Mouse (Mus musculus) naive thymus-derived CD4-positive, alpha-beta T cell, adult 2 months (primary cell): ENCODE measurements at regions not wholly inside any gene's neighbourhood (a gene's known extent, or its start where the extent isn't known, plus 50 kb on each side); places are given as distances from the start of the nearest gene placed in this dataset.

Source experiments
- DNase-seq: peaks from one replicate; pipeline ENCODE4 v3.0.0-alpha.2; 2011; ENCODE audit warnings: low read depth

DNA sequence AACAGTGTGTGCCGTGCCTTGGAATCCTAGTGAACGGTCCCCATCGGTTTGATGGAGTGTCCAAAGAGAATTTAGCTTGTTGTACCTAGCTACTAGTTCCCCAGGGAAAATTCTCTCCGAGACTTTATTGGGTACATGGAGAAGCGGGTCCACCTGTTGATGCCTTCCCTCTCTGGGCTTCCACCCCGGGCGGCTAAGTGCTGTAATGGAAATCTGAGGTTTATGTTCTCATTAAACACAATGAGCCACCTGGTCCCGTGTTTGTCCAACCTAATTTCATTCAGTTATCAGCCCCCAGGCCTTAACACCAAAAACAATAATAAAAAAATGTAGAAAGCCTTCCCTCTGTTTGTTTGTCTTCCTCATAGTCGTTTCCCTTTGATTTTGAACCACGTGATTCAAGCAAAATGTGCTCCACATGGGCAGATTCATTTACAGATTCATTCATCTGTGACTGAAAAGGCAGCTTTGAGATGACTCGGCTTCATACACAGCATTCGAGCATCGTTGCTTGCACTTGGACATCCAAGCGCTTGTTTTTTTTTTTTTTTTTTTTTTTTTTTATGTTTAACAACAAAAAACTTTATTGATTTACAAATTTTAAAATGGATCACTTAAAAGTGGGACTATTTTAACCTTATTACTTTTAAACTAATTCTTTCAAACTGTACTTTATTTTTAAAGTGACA lies 84.5 kb upstream of the Smim23 start:
- no peak for DNase-seq

DNA sequence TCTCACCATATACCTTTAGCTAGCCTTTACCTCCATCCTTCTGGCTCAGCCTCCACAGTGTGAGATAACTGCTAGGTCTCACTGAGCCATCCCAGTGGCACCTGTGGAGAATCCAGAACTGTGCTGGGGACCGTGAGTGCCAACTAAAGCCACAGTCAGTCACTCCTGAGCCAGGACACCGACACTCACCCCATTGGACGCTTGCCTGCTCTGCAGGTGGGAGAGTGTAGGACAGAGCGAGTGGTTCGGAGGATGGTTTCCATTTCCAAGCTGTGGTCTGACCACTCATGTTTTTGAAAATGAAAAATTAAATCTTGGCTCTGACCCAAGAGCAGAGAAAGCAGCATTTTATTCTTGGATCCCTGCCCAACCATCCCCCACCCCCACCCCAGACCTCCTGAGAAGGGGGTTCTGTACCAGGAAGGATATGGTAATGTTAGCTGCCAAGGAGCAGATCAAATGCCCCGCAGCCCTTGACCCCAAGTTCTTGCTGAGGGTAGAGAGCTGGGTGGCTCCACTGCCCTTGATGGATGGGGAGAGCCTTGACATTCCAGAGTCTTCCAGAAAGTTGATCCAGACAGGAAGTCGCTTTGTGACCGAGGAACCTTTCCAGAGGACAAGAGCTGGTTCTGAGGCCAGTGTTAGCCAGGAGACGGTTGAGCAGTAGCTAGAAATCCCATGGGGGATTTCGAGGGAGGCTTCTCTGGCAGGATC lies 83.3 kb upstream of the Smim23 start:
- no peak for DNase-seq

DNA sequence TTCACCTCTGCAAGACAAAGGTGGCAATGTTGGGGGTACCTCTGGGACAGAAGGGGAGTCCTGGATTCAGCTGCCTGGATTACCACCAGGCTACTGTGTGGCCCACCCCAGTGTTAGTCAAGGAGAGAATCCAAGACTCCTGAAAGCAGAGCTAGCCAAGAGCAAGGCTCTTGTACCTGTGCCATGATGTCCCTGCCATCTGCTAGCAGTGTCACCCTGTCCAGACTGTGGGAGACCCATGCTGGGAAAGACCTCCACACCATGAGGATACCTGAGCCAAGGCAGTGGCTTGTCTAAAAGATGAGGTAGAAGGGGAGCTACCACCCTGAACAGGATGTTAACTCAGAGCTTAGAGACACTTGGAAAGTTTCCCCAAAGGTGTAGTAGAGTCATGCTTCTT lies 79.6 kb upstream of the Smim23 start:
- no peak for DNase-seq

DNA sequence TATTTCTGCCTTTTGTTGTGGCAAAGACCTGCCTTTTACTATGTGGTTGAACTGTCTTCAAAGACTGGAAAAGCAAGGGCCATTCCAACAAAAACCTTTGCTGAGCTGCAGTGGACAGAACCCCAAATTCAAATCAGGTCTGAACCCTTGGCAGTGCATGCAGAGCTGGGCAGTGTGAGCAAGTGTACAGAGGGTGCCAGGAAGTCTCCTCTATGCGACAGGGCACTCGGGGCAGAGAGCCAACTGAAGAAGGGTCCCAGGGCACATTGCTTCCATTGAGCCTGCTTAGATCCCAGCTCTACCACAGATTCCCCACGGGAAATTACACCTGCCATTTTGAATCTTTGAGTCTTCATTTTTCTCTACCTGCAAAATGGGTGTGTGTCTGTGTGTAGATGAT lies 79.0 kb upstream of the Smim23 start:
- DNase-seq = no peak

DNA sequence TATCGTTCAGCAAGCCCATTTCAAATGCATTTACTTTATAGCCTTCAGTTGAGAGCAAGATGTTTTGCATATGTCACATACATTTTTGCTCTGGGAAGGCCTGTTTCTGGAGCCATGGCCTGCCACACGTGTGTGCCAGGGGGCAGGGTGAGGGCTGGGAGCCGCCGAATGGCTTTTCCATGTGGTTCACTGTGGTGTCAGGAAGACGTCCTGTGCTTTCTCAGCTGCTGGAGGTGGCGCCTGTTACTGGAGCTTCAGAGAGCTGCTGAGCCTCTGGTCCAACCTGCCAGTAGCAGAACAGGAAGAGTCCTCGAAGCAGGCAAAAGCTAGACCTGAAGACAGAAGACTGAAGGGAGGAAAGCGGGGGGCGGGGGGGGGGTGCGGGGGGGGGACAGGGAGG lies 78.5 kb upstream of the Smim23 start:
- DNase-seq = no peak

DNA sequence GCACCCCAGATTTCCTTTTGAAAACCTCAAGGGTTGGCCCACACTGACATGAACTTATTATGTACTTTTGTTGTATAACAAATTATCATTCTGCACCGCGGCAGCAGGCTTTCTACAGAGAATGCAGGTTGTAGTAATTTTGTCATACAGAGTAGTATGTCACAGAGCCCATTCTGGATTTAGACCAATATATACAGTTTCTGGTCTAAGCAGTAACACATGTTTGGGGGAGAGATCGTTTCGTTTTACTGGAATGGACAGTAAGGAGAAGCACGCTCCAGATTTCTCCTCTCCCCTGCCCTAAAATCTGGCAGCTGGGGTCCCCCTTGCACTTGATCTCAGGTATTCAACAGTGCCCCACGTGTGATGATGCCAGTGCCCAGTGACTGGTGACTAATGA lies 76.0 kb upstream of the Smim23 start:
- no peak for DNase-seq

DNA sequence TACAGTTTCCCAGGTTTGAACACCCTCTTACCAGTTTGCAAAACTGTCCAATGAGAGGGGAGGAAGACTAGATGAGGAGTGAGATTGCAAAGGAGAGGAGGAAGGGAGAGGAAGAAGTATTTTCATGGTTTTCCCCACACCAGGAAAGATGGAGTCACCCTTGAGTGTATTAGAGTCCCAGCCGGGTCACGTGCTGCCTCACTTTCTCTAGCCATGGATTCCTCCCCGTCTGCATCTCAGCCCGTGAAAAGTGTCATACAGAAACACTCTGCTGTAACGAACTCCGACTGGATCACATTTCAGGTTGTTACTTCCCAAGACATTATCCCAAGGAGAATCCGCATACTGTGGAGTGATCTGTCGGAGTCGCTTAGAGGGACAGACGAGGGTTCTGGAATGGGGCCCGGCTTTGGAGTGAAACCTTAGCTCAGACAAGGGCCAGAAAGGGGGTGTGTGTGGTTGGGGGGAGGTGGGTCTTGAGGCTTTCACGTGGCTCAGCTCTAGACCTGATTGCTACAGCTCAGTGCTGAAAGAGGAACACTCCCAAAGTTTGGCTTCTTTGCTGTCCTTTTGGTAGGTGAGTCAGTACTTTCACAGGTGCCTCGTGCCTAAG lies 75.3 kb upstream of the Smim23 start:
- no peak for DNase-seq

DNA sequence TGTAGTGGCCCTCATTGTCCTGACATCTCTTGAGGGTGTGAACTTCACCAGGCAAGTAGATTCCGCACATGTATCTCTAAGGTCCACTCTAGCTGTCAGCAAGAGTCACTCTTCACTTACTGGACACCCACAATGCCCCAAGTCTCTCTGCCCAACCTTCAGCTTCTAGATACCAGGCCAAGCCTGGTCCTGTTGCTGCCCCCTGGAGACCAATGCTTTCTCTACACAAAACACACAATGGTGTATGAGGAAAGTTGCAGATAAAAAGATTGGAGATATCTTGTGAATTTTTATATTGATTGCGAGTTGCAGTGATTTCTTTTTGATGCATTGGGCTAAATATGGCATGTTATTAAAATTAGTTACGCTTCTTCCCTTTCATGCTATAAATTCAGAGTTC lies 71.0 kb upstream of the Smim23 start:
- DNase-seq = no peak

DNA sequence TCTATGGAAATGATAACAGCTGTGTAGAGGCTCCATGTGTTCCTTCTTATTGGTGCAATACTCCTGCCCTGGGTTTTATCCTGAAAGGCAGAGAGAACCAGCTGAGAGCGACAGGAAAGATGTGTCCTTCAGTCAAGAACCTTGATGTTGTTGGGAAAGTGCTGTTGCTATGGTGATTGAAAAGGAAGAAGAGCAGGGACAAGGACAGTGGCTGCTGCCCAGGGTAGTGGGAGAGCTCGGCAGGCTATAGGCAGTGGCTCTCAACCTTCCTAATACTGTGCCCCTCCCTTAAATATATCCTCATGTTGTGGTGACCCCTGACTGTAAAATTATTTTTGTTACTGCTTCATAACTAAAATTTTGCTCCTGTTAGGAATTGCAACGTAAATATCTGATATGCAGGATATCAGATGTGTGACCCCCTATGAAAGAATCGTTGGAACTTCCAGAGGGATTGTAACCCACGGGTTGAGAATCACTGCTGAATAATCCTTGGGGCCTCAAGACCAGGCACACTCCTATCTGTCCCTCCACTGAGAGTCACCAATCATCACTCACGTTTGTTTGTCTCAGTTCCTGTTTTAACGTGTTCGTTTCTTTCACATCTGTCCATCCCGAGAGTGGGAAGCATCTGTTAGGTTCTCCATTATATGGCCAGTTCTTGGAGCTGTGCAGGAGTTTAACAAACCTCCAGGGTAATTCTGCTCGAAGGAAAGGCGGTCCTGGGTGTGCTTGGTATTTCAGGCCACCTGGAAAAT lies 68.9 kb upstream of the Smim23 start:
- DNase-seq = no peak

DNA sequence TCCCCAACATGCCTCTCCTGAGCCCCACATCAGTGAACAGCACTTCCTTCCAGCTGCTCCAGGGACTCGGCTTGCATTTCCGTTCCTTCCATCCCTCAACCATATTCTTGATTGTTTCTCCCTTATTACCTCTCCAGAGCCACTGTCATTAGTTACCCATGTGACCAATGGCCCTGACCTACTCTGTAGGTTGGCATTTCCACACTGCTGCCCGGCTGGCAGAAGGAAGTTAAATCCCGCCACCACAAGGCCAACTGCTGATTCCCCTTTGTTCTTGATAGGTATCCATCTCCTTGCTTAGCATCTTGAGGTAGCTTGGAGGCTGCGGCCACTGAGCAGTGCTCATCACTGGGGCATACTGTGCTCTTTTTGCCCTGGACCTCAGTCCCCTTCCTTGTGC lies 68.1 kb upstream of the Smim23 start:
- DNase-seq = no peak

DNA sequence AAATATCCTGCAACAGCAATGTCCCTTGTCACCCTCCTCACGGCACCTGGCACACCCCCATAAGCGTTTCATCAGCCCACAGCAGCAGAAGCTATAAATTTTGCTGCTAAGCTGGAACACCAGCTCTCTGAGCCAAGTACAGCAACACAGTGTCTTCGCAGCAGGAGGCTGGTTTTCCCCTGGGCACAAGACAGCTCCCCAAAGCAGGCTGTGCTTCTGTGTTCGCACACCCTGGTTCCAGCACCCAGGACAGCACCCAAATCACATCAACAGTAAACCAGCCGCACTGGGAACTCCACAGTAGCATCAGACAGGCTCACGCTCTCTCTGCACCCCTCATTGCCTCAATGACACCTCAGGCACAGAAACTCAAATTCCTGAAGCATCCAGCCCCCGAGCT lies 64.8 kb upstream of the Smim23 start:
- DNase-seq = no peak

DNA sequence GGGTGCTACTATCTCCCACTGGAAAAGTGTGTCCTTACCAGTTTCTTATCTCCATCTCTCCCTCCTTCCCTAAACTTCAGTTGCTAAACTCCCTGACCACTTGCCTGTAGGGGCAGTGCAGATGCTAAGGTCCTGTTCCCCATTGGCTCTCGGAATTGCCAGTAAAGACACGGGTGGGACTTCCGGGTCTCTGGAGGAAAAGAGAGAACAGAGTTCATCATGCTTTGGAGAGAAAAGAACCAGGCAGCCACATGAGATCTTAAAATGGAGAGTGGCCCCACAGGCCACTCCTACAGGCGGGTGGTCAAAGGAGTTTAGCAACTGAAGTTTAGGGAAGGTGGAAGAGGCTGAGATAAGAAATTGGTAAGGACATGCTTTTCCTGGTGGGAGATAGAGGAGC lies 60.3 kb upstream of the Smim23 start:
- DNase-seq = no peak

DNA sequence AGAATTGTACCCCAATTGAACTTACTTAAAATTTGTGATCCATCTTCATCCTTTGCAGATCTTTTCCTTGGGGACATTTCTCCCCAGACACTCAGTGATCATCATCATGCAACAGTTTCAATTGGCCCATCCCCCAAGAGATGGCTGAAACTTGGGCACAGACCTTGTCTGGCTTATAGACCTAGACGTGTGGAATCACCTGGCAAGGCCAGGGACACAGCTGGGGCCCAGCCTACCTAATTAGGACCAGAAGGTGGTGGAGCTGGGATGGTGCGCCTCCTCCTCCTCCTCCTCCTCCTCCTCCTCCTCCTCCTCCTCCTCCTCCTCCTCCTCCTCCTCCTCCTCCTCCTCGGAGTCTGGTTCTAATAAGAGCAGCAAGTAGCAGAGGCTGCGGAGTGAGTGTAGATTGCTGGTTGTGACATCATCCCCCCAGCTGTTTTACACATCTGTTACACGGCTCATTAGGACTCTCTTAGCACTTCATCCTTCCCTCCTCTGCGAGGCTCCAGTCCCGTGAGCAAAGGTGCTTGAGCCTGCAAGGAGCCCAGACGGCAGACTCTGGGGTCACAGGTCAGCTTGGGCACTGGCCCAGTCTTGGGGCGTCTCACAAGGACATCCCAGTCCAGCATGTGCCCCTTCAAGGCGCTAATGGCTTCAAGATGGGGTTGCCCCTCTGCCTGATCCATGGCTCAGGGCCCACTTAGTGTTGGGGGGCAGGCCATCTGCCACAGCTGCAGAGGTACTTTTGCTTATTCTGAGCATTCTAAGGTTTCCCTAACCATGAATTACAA lies 58.9 kb upstream of the Smim23 start:
- no peak for DNase-seq

DNA sequence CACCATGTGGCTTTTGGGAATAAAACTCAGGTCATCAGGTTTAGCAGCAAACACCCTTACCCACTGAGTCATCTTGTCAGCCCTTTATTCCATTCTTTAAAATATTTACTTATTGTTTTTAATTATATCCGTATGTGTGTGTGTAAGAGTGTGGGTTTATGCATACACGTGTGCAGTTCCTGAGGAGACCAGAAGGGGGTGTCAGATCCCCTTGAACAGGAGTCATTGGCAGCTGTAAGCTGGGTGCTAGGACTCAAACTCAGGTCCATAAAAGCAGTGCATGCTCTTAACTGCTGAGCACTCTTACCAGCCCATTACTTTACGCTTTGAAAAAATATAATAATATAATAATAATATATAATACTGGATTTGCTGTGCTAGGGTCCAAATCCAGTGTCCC lies 54.6 kb upstream of the Smim23 start:
- DNase-seq = no peak
